26 mouse cellular contexts compared by ENCODE assay signal in the genomic region with DNA sequence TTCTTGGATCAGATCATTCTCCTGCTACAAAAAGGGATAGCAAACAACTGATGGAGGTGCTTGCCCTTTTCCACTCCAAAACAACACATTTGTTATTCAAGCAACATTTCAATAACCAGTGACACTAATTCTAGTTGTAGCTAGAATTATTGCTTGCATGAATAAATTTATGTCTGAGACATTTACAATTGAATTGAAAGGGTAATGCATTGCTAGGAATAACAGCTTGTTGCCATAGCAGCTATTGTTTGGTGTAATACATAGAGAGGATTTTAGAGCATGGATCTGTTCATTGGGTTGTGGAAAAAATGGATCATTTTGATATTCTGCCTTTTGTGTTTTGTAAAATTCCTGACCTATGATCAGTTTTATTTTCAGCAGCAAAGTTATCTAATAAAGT. TPM values are rescaled to one million over a fixed set of nuclear protein-coding genes. Genes with fewer than 3 reads are reported as not detected.
DNase-seq lines count a peak whose midpoint lies in the region; ATAC-seq lines count a peak whose summit lies in the region.
"Had no signal": no experiment of that assay in that cellular context is flagged by ENCODE, and none has a peak within 500 bp of the region (broad histone marks: within the 10 kb centered on the region; RNA-seq: fewer than 3 reads in every experiment).

No protein-coding gene starts in this region.

- no peaks in the 10 kb centered on the region for H3K9me3 ChIP-seq in hindbrain, embryonic 11.5 days (ENCODE audit: control insufficient read depth, low read length)
- no peaks in the 10 kb centered on the region for H3K9me3 ChIP-seq in hindbrain, embryonic 10.5 days
- no peaks in the 10 kb centered on the region for H3K9me3 ChIP-seq in midbrain, embryonic 13.5 days
- no peaks in the 10 kb centered on the region for H3K9me3 ChIP-seq in midbrain, embryonic 16.5 days (replicated peaks; ENCODE audit: control insufficient read depth, low read length, poor library complexity, severe bottlenecking)
- H3K9me3 ChIP-seq in forebrain, embryonic 16.5 days (ENCODE audit: control insufficient read depth, low read length) = no peaks in the 10 kb centered on the region
- H3K9me3 ChIP-seq: embryonic facial prominence, embryonic 12.5 days; G1E; limb, embryonic 13.5 days; liver, embryonic 12.5 days; neural tube, embryonic 13.5 days had no signal

- H3K27ac ChIP-seq in hindbrain, embryonic 11.5 days (ENCODE audit: low read depth, low read length) = no peak overlapping the region
- no peak overlapping the region for H3K27ac ChIP-seq in hindbrain, embryonic 10.5 days
- no peak overlapping the region for H3K27ac ChIP-seq in midbrain, embryonic 13.5 days
- no peak overlapping the region for H3K27ac ChIP-seq in midbrain, embryonic 16.5 days (ENCODE audit: low read length)
- no peak overlapping the region for H3K27ac ChIP-seq in forebrain, embryonic 16.5 days (ENCODE audit: low read length)
- H3K27ac ChIP-seq: embryonic facial prominence, embryonic 12.5 days; limb, embryonic 13.5 days; liver, embryonic 12.5 days; neural tube, embryonic 13.5 days had no signal

- H3K4me3 ChIP-seq in hindbrain, embryonic 11.5 days (ENCODE audit: low read depth, low read length) = no peak overlapping the region
- no peak overlapping the region for H3K4me3 ChIP-seq in hindbrain, embryonic 10.5 days
- H3K4me3 ChIP-seq in midbrain, embryonic 13.5 days (replicated peaks) = no peak overlapping the region
- H3K4me3 ChIP-seq in midbrain, embryonic 16.5 days (ENCODE audit: low read depth, low read length) = no peak overlapping the region
- no peak overlapping the region for H3K4me3 ChIP-seq in forebrain, embryonic 16.5 days (replicated peaks; ENCODE audit: low read length)
- H3K4me3 ChIP-seq: embryonic facial prominence, embryonic 12.5 days; limb, embryonic 13.5 days; liver, embryonic 12.5 days; neural tube, embryonic 13.5 days had no signal

- H3K4me1 ChIP-seq in hindbrain, embryonic 11.5 days (replicated peaks; ENCODE audit: control insufficient read depth, insufficient read depth, low read length) = no peaks in the 10 kb centered on the region
- H3K4me1 ChIP-seq in hindbrain, embryonic 10.5 days (replicated peaks) = peaks cover 8% of the 10 kb centered on the region; the same call in 1 of the 2 replicates
- H3K4me1 ChIP-seq in midbrain, embryonic 13.5 days (replicated peaks) = peaks cover 9% of the 10 kb centered on the region; the same call in 1 of the 2 replicates
- H3K4me1 ChIP-seq in midbrain, embryonic 16.5 days (ENCODE audit: control insufficient read depth, insufficient read depth, low read length) = peaks cover 4% of the 10 kb centered on the region; the same call in 1 of the 2 replicates
- no peaks in the 10 kb centered on the region for H3K4me1 ChIP-seq in forebrain, embryonic 16.5 days (replicated peaks; ENCODE audit: control insufficient read depth, insufficient read depth, low read length)
- H3K4me1 ChIP-seq: embryonic facial prominence, embryonic 12.5 days; limb, embryonic 13.5 days; neural tube, embryonic 13.5 days had no signal

- no peaks in the 10 kb centered on the region for H3K36me3 ChIP-seq in hindbrain, embryonic 11.5 days (ENCODE audit: control insufficient read depth, insufficient read depth, low read length)
- H3K36me3 ChIP-seq in hindbrain, embryonic 10.5 days = peaks cover 34% of the 10 kb centered on the region
- H3K36me3 ChIP-seq in midbrain, embryonic 13.5 days = no peaks in the 10 kb centered on the region
- no peaks in the 10 kb centered on the region for H3K36me3 ChIP-seq in midbrain, embryonic 16.5 days (ENCODE audit: control insufficient read depth, insufficient read depth, low read length)
- no peaks in the 10 kb centered on the region for H3K36me3 ChIP-seq in forebrain, embryonic 16.5 days (ENCODE audit: control insufficient read depth, insufficient read depth)
- H3K36me3 ChIP-seq: G1E; liver, embryonic 12.5 days; neural tube, embryonic 13.5 days had no signal

- ATAC-seq in hindbrain, embryonic 11.5 days (ENCODE audit: low FRiP score) = peak; percentile 46; the same call in 1 of the 2 replicates
- peak; percentile 50; the same call in 1 of the 2 replicates for ATAC-seq in midbrain, embryonic 13.5 days
- ATAC-seq in midbrain, embryonic 16.5 days = no peak
- peak; percentile 80 for ATAC-seq in forebrain, embryonic 16.5 days
- ATAC-seq: intestine, postnatal 0 days; liver, embryonic 12.5 days; Patski had no signal

- H3K27me3 ChIP-seq in hindbrain, embryonic 11.5 days (ENCODE audit: control insufficient read depth, insufficient read depth, low read length) = no peaks in the 10 kb centered on the region
- no peaks in the 10 kb centered on the region for H3K27me3 ChIP-seq in hindbrain, embryonic 10.5 days (ENCODE audit: insufficient read depth, poor library complexity, severe bottlenecking)
- H3K27me3 ChIP-seq in midbrain, embryonic 13.5 days = no peaks in the 10 kb centered on the region
- H3K27me3 ChIP-seq in midbrain, embryonic 16.5 days (ENCODE audit: control insufficient read depth, insufficient read depth, low read depth, low read length) = no peaks in the 10 kb centered on the region
- no peaks in the 10 kb centered on the region for H3K27me3 ChIP-seq in forebrain, embryonic 16.5 days (replicated peaks; ENCODE audit: control insufficient read depth, insufficient read depth, low read length)
- H3K27me3 ChIP-seq: CH12.LX; embryonic facial prominence, embryonic 12.5 days; limb, embryonic 13.5 days; liver, embryonic 12.5 days; neural tube, embryonic 13.5 days; Patski had no signal

- DNase-seq in hindbrain, embryonic 11.5 days (ENCODE audit: low spot score) = peak; percentile 6
- DNase-seq in hindbrain, embryonic 10.5 days (ENCODE audit: low spot score) = no peak
- DNase-seq in adrenal gland, adult 18-20 months (ENCODE audit: low spot score in 2 of 2) = no peak
- no peak for DNase-seq in thymus, postnatal 36 days
- DNase-seq: adrenal gland, adult 8-10 months; B cell, adult 2 months; cerebellum, adult 8-10 months; cerebellum, postnatal 36 days; gastrocnemius, postnatal 36 days; kidney, postnatal 25 days; lung, adult 18-20 months; lung, postnatal 14 days; retina, postnatal 1 day; right cerebral cortex, postnatal 25 days; thymus, postnatal 25 days had no signal

- H3K9ac ChIP-seq in hindbrain, embryonic 11.5 days (ENCODE audit: low read depth, low read length) = no peak overlapping the region
- no peak overlapping the region for H3K9ac ChIP-seq in midbrain, embryonic 13.5 days (replicated peaks)
- no peak overlapping the region for H3K9ac ChIP-seq in midbrain, embryonic 16.5 days (ENCODE audit: low read depth, low read length)
- no peak overlapping the region for H3K9ac ChIP-seq in forebrain, embryonic 16.5 days (replicated peaks; ENCODE audit: low read depth, low read length)
- H3K9ac ChIP-seq: embryonic facial prominence, embryonic 12.5 days; limb, embryonic 13.5 days; liver, embryonic 12.5 days; neural tube, embryonic 13.5 days had no signal

- H3K4me2 ChIP-seq in hindbrain, embryonic 11.5 days (replicated peaks; ENCODE audit: low read depth, low read length) = no peak overlapping the region
- no peak overlapping the region for H3K4me2 ChIP-seq in midbrain, embryonic 13.5 days (replicated peaks)
- no peak overlapping the region for H3K4me2 ChIP-seq in midbrain, embryonic 16.5 days (ENCODE audit: low read length)
- H3K4me2 ChIP-seq in forebrain, embryonic 16.5 days (ENCODE audit: low read length) = no peak overlapping the region
- H3K4me2 ChIP-seq: embryonic facial prominence, embryonic 12.5 days; limb, embryonic 13.5 days; liver, embryonic 12.5 days; neural tube, embryonic 13.5 days had no signal

RNA-seq across cellular contexts. Expression of a gene that starts 39.5 kb away (rescaled TPM):
- 158 and 160 TPM in 2 replicates for polyA plus RNA-seq in hindbrain, embryonic 11.5 days (2014; fragmentation: Nextera tagmentation; extraction: Ambion mirVana)
- polyA plus RNA-seq in hindbrain, embryonic 10.5 days (2016; fragmentation: Nextera tagmentation; extraction: Ambion mirVana) = 134 and 137 TPM in 2 replicates
- polyA plus RNA-seq in midbrain, embryonic 13.5 days (2015; fragmentation: Nextera tagmentation; extraction: Ambion mirVana) = 101 and 125 TPM in 2 replicates
- polyA plus RNA-seq in midbrain, embryonic 16.5 days (2015; fragmentation: Nextera tagmentation; extraction: Ambion mirVana) = 70.4 and 80.8 TPM in 2 replicates
- 34.6 and 42.8 TPM in 2 replicates for polyA plus RNA-seq in forebrain, embryonic 16.5 days (2015; fragmentation: Nextera tagmentation; extraction: Ambion mirVana)
- total RNA-seq in adrenal gland, adult 18-20 months (2021) = 10 to 100 TPM; 58.9 to 59.6 TPM
- total RNA-seq: CH12.LX had no signal
